Mouse (Mus musculus) limb, embryonic 15.5 days (tissue): ENCODE measurements at regions not wholly inside any gene's neighbourhood (a gene's known extent, or its start where the extent isn't known, plus 50 kb on each side); places are given as distances from the start of the nearest gene placed in this dataset.

Experiments
- ATAC-seq: fragments of 200-750 bp; cut with Nextera tagmentation; 2 replicates; pipeline ENCODE4 v1.8.0; 2017; ENCODE audit warnings: low read depth, moderate TSS enrichment; ENCODE audit not compliant: insufficient number of reproducible peaks, low FRiP score, low TSS enrichment
- H3K27ac ChIP-seq: fragments of 300-500 bp; sonication (generic); 2 replicates; pipeline ENCODE4 v1.5.1; 2015; ENCODE audit warnings: moderate library complexity, mild to moderate bottlenecking, inconsistent platforms
- H3K27me3 ChIP-seq: fragments of 300-500 bp; sonication (generic); 2 replicates; pipeline ENCODE4 v1.6.1; 2015; ENCODE audit warnings: inconsistent platforms
- H3K36me3 ChIP-seq: fragments of 300-500 bp; sonication (generic); 2 replicates; pipeline ENCODE4 v1.6.1; 2015; ENCODE audit warnings: inconsistent platforms
- H3K4me1 ChIP-seq: fragments of 300-500 bp; sonication (generic); 2 replicates; pipeline ENCODE4 v1.6.1; 2015; ENCODE audit warnings: inconsistent platforms
- H3K4me2 ChIP-seq: fragments of 300-500 bp; sonication (generic); 2 replicates; pipeline ENCODE4 v1.6.1; 2015; ENCODE audit warnings: mild to moderate bottlenecking, inconsistent platforms
- H3K4me3 ChIP-seq: fragments of 300-500 bp; sonication (generic); 2 replicates; pipeline ENCODE4 v1.5.1; 2015; ENCODE audit warnings: mild to moderate bottlenecking, inconsistent platforms
- H3K9ac ChIP-seq: fragments of 300-500 bp; sonication (generic); 2 replicates; pipeline ENCODE4 v1.6.1; 2015; ENCODE audit warnings: inconsistent platforms
- H3K9me3 ChIP-seq: fragments of 300-500 bp; sonication (generic); 2 replicates; pipeline ENCODE4 v1.6.1; 2016; ENCODE audit warnings: inconsistent platforms
- WGBS: fragments of 180-500 bp; shearing (Covaris S2); methylation state at CpG from one replicate; pipeline ENCODE4 v1.1.7; 2015; 5-methylcytosine and 5-hydroxymethylcytosine counted together

- no peak for ATAC-seq
- WGBS = 58% methylated on average over 13 of the region's 13 CpGs
- Histone ChIP-seq H3K36me3 (no peaks in the 10 kb centered on the region), H3K27ac (no peak overlapping the region), H3K4me2 (no peak overlapping the region), H3K4me1 (peaks cover 6% of the 10 kb centered on the region), H3K27me3 (no peaks in the 10 kb centered on the region), H3K4me3 (no peak overlapping the region), H3K9ac (no peak overlapping the region), H3K9me3 (no peaks in the 10 kb centered on the region)
Measured at GRCm38 (mm10) chr10:126664408-126665083, 236.6 kb downstream of the Atp23 start.

GRCm38 (mm10) chr10:126663461-126664013, 237.6 kb downstream of the Atp23 start:
- no peak for ATAC-seq
- peaks cover 6% of the 10 kb centered on the region for H3K4me1 ChIP-seq
- H3K27ac ChIP-seq = no peak overlapping the region
- no peak overlapping the region for H3K9ac ChIP-seq
- H3K4me2 ChIP-seq = no peak overlapping the region
- 50% methylated on average over 15 of the region's 15 CpGs for WGBS
- H3K36me3 ChIP-seq = no peaks in the 10 kb centered on the region
- H3K9me3 ChIP-seq = no peaks in the 10 kb centered on the region
- H3K4me3 ChIP-seq = no peak overlapping the region
- no peaks in the 10 kb centered on the region for H3K27me3 ChIP-seq

GRCm38 (mm10) chr10:126662765-126663164, 238.4 kb downstream of the Atp23 start:
- 87% methylated on average over 6 of the region's 6 CpGs for WGBS
- no peak overlapping the region for H3K4me2 ChIP-seq
- H3K9ac ChIP-seq = no peak overlapping the region
- H3K27me3 ChIP-seq = no peaks in the 10 kb centered on the region
- H3K27ac ChIP-seq = no peak overlapping the region
- H3K36me3 ChIP-seq = no peaks in the 10 kb centered on the region
- ATAC-seq = no peak
- H3K9me3 ChIP-seq = no peaks in the 10 kb centered on the region
- no peak overlapping the region for H3K4me3 ChIP-seq
- peaks cover 6% of the 10 kb centered on the region for H3K4me1 ChIP-seq

GRCm38 (mm10) chr10:126661095-126661615, 240.0 kb downstream of the Atp23 start:
- 63% methylated on average over 5 of the region's 5 CpGs for WGBS
- no peaks in the 10 kb centered on the region for H3K9me3 ChIP-seq
- H3K4me2 ChIP-seq = no peak overlapping the region
- no peak overlapping the region for H3K9ac ChIP-seq
- no peak for ATAC-seq
- no peaks in the 10 kb centered on the region for H3K27me3 ChIP-seq
- H3K4me1 ChIP-seq = peaks cover 6% of the 10 kb centered on the region
- H3K36me3 ChIP-seq = no peaks in the 10 kb centered on the region
- H3K4me3 ChIP-seq = no peak overlapping the region
- no peak overlapping the region for H3K27ac ChIP-seq

GRCm38 (mm10) chr10:126660024-126660423, 241.1 kb downstream of the Atp23 start:
- H3K4me2 ChIP-seq = no peak overlapping the region
- peaks cover 6% of the 10 kb centered on the region for H3K4me1 ChIP-seq
- no peak overlapping the region for H3K4me3 ChIP-seq
- no peaks in the 10 kb centered on the region for H3K9me3 ChIP-seq
- WGBS = 34% methylated on average over 9 of the region's 9 CpGs
- no peak for ATAC-seq
- H3K9ac ChIP-seq = no peak overlapping the region
- H3K27ac ChIP-seq = no peak overlapping the region
- no peaks in the 10 kb centered on the region for H3K36me3 ChIP-seq
- H3K27me3 ChIP-seq = no peaks in the 10 kb centered on the region

- no peaks in the 10 kb centered on the region for H3K36me3 ChIP-seq
- H3K27me3 ChIP-seq = no peaks in the 10 kb centered on the region
- WGBS = 37% methylated on average over 3 of the region's 3 CpGs
- no peak overlapping the region for H3K9ac ChIP-seq
- H3K27ac ChIP-seq = no peak overlapping the region
- no peak overlapping the region for H3K4me2 ChIP-seq
- no peaks in the 10 kb centered on the region for H3K9me3 ChIP-seq
- ATAC-seq = no peak
- no peak overlapping the region for H3K4me3 ChIP-seq
- no peaks in the 10 kb centered on the region for H3K4me1 ChIP-seq
Measured at GRCm38 (mm10) chr10:126652693-126653092, 248.5 kb downstream of the Atp23 start.

- no peak overlapping the region for H3K4me2 ChIP-seq
- H3K9me3 ChIP-seq = no peaks in the 10 kb centered on the region
- no peak overlapping the region for H3K9ac ChIP-seq
- no peak overlapping the region for H3K4me3 ChIP-seq
- H3K36me3 ChIP-seq = no peaks in the 10 kb centered on the region
- WGBS = 47% methylated on average over 4 of the region's 4 CpGs
- H3K4me1 ChIP-seq = no peaks in the 10 kb centered on the region
- no peak for ATAC-seq
- no peaks in the 10 kb centered on the region for H3K27me3 ChIP-seq
- no peak overlapping the region for H3K27ac ChIP-seq
Measured at GRCm38 (mm10) chr10:126646587-126646986, 254.6 kb downstream of the Atp23 start.

- no peaks in the 10 kb centered on the region for H3K9me3 ChIP-seq
- H3K4me3 ChIP-seq = no peak overlapping the region
- H3K27ac ChIP-seq = no peak overlapping the region
- no peak overlapping the region for H3K4me2 ChIP-seq
- no peak for ATAC-seq
- no peaks in the 10 kb centered on the region for H3K4me1 ChIP-seq
- H3K27me3 ChIP-seq = no peaks in the 10 kb centered on the region
- no peaks in the 10 kb centered on the region for H3K36me3 ChIP-seq
- H3K9ac ChIP-seq = no peak overlapping the region
- 38% methylated on average over 9 of the region's 9 CpGs for WGBS
Measured at GRCm38 (mm10) chr10:126641792-126642289, 259.3 kb downstream of the Atp23 start.

- WGBS = 53% methylated on average over 13 of the region's 13 CpGs
- Histone ChIP-seq H3K36me3 (no peaks in the 10 kb centered on the region), H3K27me3 (no peaks in the 10 kb centered on the region), H3K4me2 (no peak overlapping the region), H3K9ac (no peak overlapping the region), H3K4me1 (no peaks in the 10 kb centered on the region), H3K27ac (no peak overlapping the region), H3K4me3 (no peak overlapping the region), H3K9me3 (no peaks in the 10 kb centered on the region)
- ATAC-seq = no peak
Measured at GRCm38 (mm10) chr10:126634731-126635130, 266.4 kb downstream of the Atp23 start.

- ATAC-seq = no peak
- no peak overlapping the region for H3K4me2 ChIP-seq
- 41% methylated on average over 4 of the region's 4 CpGs for WGBS
- H3K4me1 ChIP-seq = no peaks in the 10 kb centered on the region
- no peaks in the 10 kb centered on the region for H3K36me3 ChIP-seq
- H3K27me3 ChIP-seq = no peaks in the 10 kb centered on the region
- H3K9me3 ChIP-seq = no peaks in the 10 kb centered on the region
- H3K27ac ChIP-seq = no peak overlapping the region
- no peak overlapping the region for H3K9ac ChIP-seq
- no peak overlapping the region for H3K4me3 ChIP-seq
Measured at GRCm38 (mm10) chr10:126628057-126628456, 273.1 kb downstream of the Atp23 start.

GRCm38 (mm10) chr10:126625466-126625865, 275.7 kb downstream of the Atp23 start:
- no peak overlapping the region for H3K4me2 ChIP-seq
- no peak overlapping the region for H3K9ac ChIP-seq
- H3K27me3 ChIP-seq = no peaks in the 10 kb centered on the region
- no peaks in the 10 kb centered on the region for H3K36me3 ChIP-seq
- no peak overlapping the region for H3K4me3 ChIP-seq
- no peak for ATAC-seq
- H3K4me1 ChIP-seq = no peaks in the 10 kb centered on the region
- no peaks in the 10 kb centered on the region for H3K9me3 ChIP-seq
- H3K27ac ChIP-seq = no peak overlapping the region
- 54% methylated on average over 7 of the region's 7 CpGs for WGBS

GRCm38 (mm10) chr10:126620802-126621201, 280.4 kb downstream of the Atp23 start:
- WGBS = 80% methylated on average over 6 of the region's 6 CpGs

More at GRCm38 (mm10) chr10:126620802-126621201, 280.4 kb downstream of the Atp23 start:
- no peaks in the 10 kb centered on the region for H3K36me3 ChIP-seq
- no peak overlapping the region for H3K9ac ChIP-seq
- no peak overlapping the region for H3K4me2 ChIP-seq
- no peak for ATAC-seq
- no peak overlapping the region for H3K27ac ChIP-seq
- no peaks in the 10 kb centered on the region for H3K27me3 ChIP-seq
- H3K4me3 ChIP-seq = no peak overlapping the region
- H3K9me3 ChIP-seq = no peaks in the 10 kb centered on the region
- H3K4me1 ChIP-seq = no peaks in the 10 kb centered on the region
